Mouse (Mus musculus): ENCODE measurements around the gene Ccdc65. TPM values are rescaled to one million over a fixed set of nuclear protein-coding genes. Genes with fewer than 3 reads are reported as not detected.

The Ccdc65 gene
- polyA plus RNA-seq (2017; shearing (Covaris generic)) = 1 to 10 TPM in 1 of 2 experiments, under 1 TPM in 1; 0.28 to 2.4 TPM

GRCm38 (mm10) chr15:98707766-98708372 is at the start of gene Ccdc65:
Gene Ccdc65 (plus strand): TSS chr15:98708207.

GRCm38 (mm10) chr15:98662567-98663545 is 45.2 kb upstream of the Ccdc65 start, which contains the start of gene Ddx23:
Gene Ddx23 (minus strand): TSS chr15:98662894.

GRCm38 (mm10) chr15:98676940-98677728 is 30.9 kb upstream of the Ccdc65 start, which contains the start of gene Rnd1:
Gene Rnd1 (minus strand): TSS chr15:98677461.

GRCm38 (mm10) chr15:98727443-98728321 is 19.7 kb downstream of the Ccdc65 start, which contains the start of gene Fkbp11:
Gene Fkbp11 (minus strand): TSS chr15:98728198.

GRCm38 (mm10) chr15:98762670-98763529 is 54.9 kb downstream of the Ccdc65 start, which contains the start of gene Arf3:
Gene Arf3 (minus strand): TSS chr15:98763214.

Other genes starting within 250 kb of the Ccdc65 start
- gene OR5BS1P, start 238.3 kb upstream of the Ccdc65 start, polyA plus RNA-seq (2017; shearing (Covaris generic)) = under 1 TPM; 0.11 to 0.26 TPM
- under 1 TPM in 1 of 2 experiments, not detected in 1; 0.38 TPM for gene Lalba, start 225.5 kb upstream of the Ccdc65 start, polyA plus RNA-seq (2017; shearing (Covaris generic))
- under 1 TPM; 0.24 to 0.65 TPM for gene Olfr279, start 215.8 kb upstream of the Ccdc65 start, polyA plus RNA-seq (2017; shearing (Covaris generic))
- 100 to 1,000 TPM in 1 of 2 experiments, 10 to 100 TPM in 1; 95.3 to 111 TPM for gene Kansl2, start 173.9 kb upstream of the Ccdc65 start, polyA plus RNA-seq (2017; shearing (Covaris generic))
- gene Ccnt1, start 137.3 kb upstream of the Ccdc65 start, polyA plus RNA-seq (2017; shearing (Covaris generic)) = 10 to 100 TPM; 59.4 to 69.7 TPM
- gene 4930415O20Rik, start 137.2 kb upstream of the Ccdc65 start, polyA plus RNA-seq (2017; shearing (Covaris generic)) = not detected
- 1 to 10 TPM in 1 of 2 experiments, under 1 TPM in 1; 0.82 to 7.4 TPM for gene Adcy6, start 98.1 kb upstream of the Ccdc65 start, polyA plus RNA-seq (2017; shearing (Covaris generic))
- 1 to 10 TPM in 1 of 2 experiments, under 1 TPM in 1; 0.34 to 4.0 TPM for gene Cacnb3, start 77.4 kb upstream of the Ccdc65 start, polyA plus RNA-seq (2017; shearing (Covaris generic))
- 10 to 100 TPM; 15.4 to 17.3 TPM for gene Ddx23, start 45.3 kb upstream of the Ccdc65 start, polyA plus RNA-seq (2017; shearing (Covaris generic))
- gene Rnd1, start 30.7 kb upstream of the Ccdc65 start, polyA plus RNA-seq (2017; shearing (Covaris generic)) = 1 to 10 TPM in 1 of 2 experiments, under 1 TPM in 1; 0.93 to 2.1 TPM
- 1 to 10 TPM; 1.1 to 4.0 TPM for gene Fkbp11, start 20.0 kb downstream of the Ccdc65 start, polyA plus RNA-seq (2017; shearing (Covaris generic))
- gene Arf3, start 55.0 kb downstream of the Ccdc65 start, polyA plus RNA-seq (2017; shearing (Covaris generic)) = 100 to 1,000 TPM; 138 to 147 TPM
- gene Wnt10b, start 69.9 kb downstream of the Ccdc65 start, polyA plus RNA-seq (2017; shearing (Covaris generic)) = under 1 TPM; 0.52 to 0.61 TPM
- gene Wnt1, start 81.7 kb downstream of the Ccdc65 start, polyA plus RNA-seq (2017; shearing (Covaris generic)) = under 1 TPM in 1 of 2 experiments, not detected in 1; 0.89 TPM
- 1 to 10 TPM in 1 of 2 experiments, not detected in 1; 1.8 TPM for gene Ddn, start 101.3 kb downstream of the Ccdc65 start, polyA plus RNA-seq (2017; shearing (Covaris generic))
- gene Prkag1, start 123.3 kb downstream of the Ccdc65 start, polyA plus RNA-seq (2017; shearing (Covaris generic)) = 100 to 1,000 TPM in 1 of 2 experiments, 10 to 100 TPM in 1; 97.2 to 156 TPM
- 10 to 100 TPM; 24.2 to 25.6 TPM for gene Kmt2d, start 163.0 kb downstream of the Ccdc65 start, polyA plus RNA-seq (2017; shearing (Covaris generic))
- 10 to 100 TPM in 1 of 2 experiments, 1 to 10 TPM in 1; 9.6 to 12.5 TPM for gene Rhebl1, start 186.3 kb downstream of the Ccdc65 start, polyA plus RNA-seq (2017; shearing (Covaris generic))
- under 1 TPM; 0.37 to 0.56 TPM for gene Dhh, start 190.3 kb downstream of the Ccdc65 start, polyA plus RNA-seq (2017; shearing (Covaris generic))
- 10 to 100 TPM; 53.9 to 64.4 TPM for gene Lmbr1l, start 210.0 kb downstream of the Ccdc65 start, polyA plus RNA-seq (2017; shearing (Covaris generic))
- gene Tuba1b, start 226.4 kb downstream of the Ccdc65 start, polyA plus RNA-seq (2017; shearing (Covaris generic)) = 100 to 1,000 TPM; 386 to 432 TPM
- not detected for gene Gm49450, start 245.3 kb downstream of the Ccdc65 start, polyA plus RNA-seq (2017; shearing (Covaris generic))
- 100 to 1,000 TPM; 157 to 180 TPM for gene Tuba1a, start 245.5 kb downstream of the Ccdc65 start, polyA plus RNA-seq (2017; shearing (Covaris generic))